Mouse (Mus musculus) limb, embryonic 15.5 days (tissue): Measurements from ENCODE around the gene Skor1. TPM values are rescaled to one million over a fixed set of nuclear protein-coding genes. Genes with fewer than 3 reads are reported as not detected.

Experiments used
- ATAC-seq: fragments of 200-750 bp; cut with Nextera tagmentation; 2 replicates; pipeline ENCODE4 v1.8.0; 2017; ENCODE audit warnings: low read depth, moderate TSS enrichment; ENCODE audit not compliant: insufficient number of reproducible peaks, low FRiP score, low TSS enrichment
- H3K27ac ChIP-seq: fragments of 300-500 bp; sonication (generic); 2 replicates; pipeline ENCODE4 v1.5.1; 2015; ENCODE audit warnings: moderate library complexity, mild to moderate bottlenecking, inconsistent platforms
- H3K27me3 ChIP-seq: fragments of 300-500 bp; sonication (generic); 2 replicates; pipeline ENCODE4 v1.6.1; 2015; ENCODE audit warnings: inconsistent platforms
- H3K36me3 ChIP-seq: fragments of 300-500 bp; sonication (generic); 2 replicates; pipeline ENCODE4 v1.6.1; 2015; ENCODE audit warnings: inconsistent platforms
- H3K4me1 ChIP-seq: fragments of 300-500 bp; sonication (generic); 2 replicates; pipeline ENCODE4 v1.6.1; 2015; ENCODE audit warnings: inconsistent platforms
- H3K4me2 ChIP-seq: fragments of 300-500 bp; sonication (generic); 2 replicates; pipeline ENCODE4 v1.6.1; 2015; ENCODE audit warnings: mild to moderate bottlenecking, inconsistent platforms
- H3K4me3 ChIP-seq: fragments of 300-500 bp; sonication (generic); 2 replicates; pipeline ENCODE4 v1.5.1; 2015; ENCODE audit warnings: mild to moderate bottlenecking, inconsistent platforms
- H3K9ac ChIP-seq: fragments of 300-500 bp; sonication (generic); 2 replicates; pipeline ENCODE4 v1.6.1; 2015; ENCODE audit warnings: inconsistent platforms
- H3K9me3 ChIP-seq: fragments of 300-500 bp; sonication (generic); 2 replicates; pipeline ENCODE4 v1.6.1; 2016; ENCODE audit warnings: inconsistent platforms
- WGBS: fragments of 180-500 bp; shearing (Covaris S2); methylation state at CpG from one replicate; pipeline ENCODE4 v1.1.7; 2015; 5-methylcytosine and 5-hydroxymethylcytosine counted together
- polyA plus RNA-seq: library from polyadenylated mRNA; unstranded; fragments of >200 nt; fragmentation: Nextera tagmentation; extraction: Ambion mirVana; gene quantifications from 2 replicates; pipeline ENCODE4 v1.2.1, GENCODE M21; 2015

Gene Skor1
- polyA plus RNA-seq, 1 experiment from 2014 or later, result 0.04 TPM

DNA sequence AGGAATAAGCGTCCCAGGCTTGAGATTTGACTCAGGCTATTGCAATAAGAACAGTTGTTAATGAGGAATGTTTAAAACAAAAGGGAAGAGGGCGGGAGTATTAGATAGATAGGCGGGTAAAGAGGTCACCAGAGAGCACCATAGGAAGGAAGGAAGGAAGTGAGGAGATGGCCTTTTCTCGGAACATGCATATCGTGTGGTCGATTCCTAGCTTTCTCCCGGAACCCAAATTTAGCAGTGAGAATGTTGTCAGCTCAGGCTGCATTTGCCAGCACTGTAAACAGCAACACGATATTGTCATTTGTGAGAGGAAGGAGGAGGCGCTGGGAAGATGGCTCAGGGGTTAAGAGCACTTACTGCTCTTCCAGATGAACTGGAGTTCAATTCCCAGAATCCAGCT, 24.2 kb downstream of the Skor1 start:
- ATAC-seq, result no peak
- 46% methylated on average over 9 of the region's 9 CpGs for WGBS
- peak overlapping the region; percentile 85; the same call in 1 of the 2 replicates for H3K4me2 ChIP-seq

DNA sequence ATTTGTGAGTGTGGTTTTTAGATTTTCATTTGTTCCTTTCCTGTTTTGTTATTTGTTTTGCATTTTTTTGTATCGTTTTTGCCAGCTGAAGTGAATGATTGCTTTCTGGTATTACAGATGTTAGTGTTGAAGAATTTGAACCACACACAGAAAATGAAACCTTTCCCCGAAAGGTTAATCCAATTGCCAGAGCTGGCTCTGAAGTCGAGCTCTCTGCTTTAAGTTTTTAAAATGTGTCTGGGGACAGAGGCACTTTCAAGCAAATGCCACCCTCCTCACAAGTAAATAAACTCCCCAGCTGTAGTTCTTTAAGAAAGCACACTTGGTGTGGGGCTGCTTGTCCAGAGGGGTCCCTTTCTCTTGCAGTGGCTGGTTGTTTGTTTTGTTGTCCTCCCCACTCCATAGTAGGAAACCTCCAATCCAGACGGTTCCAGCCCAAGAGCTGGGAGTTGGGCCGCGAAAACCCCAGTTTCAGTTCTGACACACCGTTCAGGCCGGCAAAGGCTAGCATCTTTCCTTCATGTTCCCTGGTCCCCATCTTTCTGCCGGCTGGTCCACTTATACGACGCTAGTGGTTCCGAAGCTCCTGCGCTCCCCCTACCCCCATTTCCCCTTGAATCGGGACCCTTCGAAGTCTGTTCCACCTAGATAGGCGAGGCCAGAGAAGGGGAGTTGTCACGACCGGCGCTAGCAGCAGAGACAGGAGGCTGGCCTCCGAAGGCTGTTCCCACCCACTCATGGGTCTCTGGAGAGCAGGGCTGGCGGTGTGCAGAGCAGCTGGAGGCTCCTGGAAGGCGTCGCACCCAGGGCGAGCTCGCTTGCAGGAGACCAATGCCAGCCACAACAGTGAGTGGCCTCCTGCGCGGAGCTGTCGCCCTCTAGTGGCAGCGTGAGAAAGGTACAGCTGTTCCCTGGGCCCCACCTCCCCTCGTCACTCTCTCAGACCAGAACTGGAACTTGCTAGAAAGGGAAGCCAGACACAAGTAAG, 25.0 kb downstream of the Skor1 start:
- H3K9me3 ChIP-seq, result no peaks in the 10 kb centered on the region
- H3K4me1 ChIP-seq, result peaks cover 22% of the 10 kb centered on the region
- H3K27ac ChIP-seq, result peak overlapping the region; percentile 86
- peak; percentile 93 for ATAC-seq
- 4% methylated on average over 30 of the region's 30 CpGs for WGBS
- H3K9ac ChIP-seq, result peak overlapping the region; percentile 35; the same call in 1 of the 2 replicates
- no peaks in the 10 kb centered on the region for H3K36me3 ChIP-seq
- H3K27me3 ChIP-seq, result no peaks in the 10 kb centered on the region
- H3K4me2 ChIP-seq, result peak overlapping the region; percentile 85
- H3K4me3 ChIP-seq, result peak overlapping the region; percentile 49

More for the DNA sequence above, 24.2 kb downstream of the Skor1 start:
- Histone ChIP-seq H3K9ac (no peak overlapping the region), H3K27me3 (no peaks in the 10 kb centered on the region), H3K27ac (no peak overlapping the region), H3K9me3 (no peaks in the 10 kb centered on the region), H3K4me3 (no peak overlapping the region), H3K36me3 (no peaks in the 10 kb centered on the region), H3K4me1 (peaks cover 22% of the 10 kb centered on the region)

DNA sequence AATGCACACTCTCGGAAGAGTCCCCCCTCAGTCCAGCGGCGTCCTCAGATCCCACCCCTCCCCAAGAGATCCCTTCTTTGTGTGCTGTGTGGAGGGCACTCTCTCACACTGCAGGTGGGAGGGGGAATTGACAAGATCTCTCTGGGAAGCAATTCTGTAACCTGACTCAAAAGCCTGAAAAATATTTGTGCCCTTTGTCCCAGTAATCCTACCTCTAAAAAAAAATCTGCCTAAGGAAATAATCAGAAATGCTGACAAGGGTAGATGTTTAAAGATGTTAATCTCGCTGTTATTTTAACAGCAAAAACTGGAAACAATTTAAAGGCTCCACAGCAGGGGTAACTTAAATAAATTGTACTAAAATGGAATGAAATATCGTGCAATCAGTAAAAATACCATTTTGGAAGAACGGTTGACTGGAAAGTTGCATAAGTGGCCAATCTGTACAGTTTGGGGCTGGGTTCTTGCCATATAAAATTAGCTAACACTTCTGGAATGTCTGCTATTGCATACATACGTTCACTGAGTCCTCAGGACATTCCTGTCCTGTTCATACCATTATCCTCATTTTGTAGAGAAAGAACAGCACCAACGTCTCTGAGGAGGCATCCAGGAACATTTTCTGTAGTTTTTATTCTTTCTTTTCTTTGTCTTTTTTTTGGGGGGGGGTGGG, 26.5 kb downstream of the Skor1 start:
- H3K27ac ChIP-seq, result peak overlapping the region; percentile 54; the same call in 1 of the 2 replicates
- WGBS, result 37% methylated on average over 8 of the region's 8 CpGs
- no peaks in the 10 kb centered on the region for H3K27me3 ChIP-seq
- peaks cover 22% of the 10 kb centered on the region for H3K4me1 ChIP-seq
- no peak overlapping the region for H3K4me2 ChIP-seq
- no peak overlapping the region for H3K9ac ChIP-seq
- H3K9me3 ChIP-seq, result no peaks in the 10 kb centered on the region
- ATAC-seq, result no peak
- H3K4me3 ChIP-seq, result no peak overlapping the region
- no peaks in the 10 kb centered on the region for H3K36me3 ChIP-seq

DNA sequence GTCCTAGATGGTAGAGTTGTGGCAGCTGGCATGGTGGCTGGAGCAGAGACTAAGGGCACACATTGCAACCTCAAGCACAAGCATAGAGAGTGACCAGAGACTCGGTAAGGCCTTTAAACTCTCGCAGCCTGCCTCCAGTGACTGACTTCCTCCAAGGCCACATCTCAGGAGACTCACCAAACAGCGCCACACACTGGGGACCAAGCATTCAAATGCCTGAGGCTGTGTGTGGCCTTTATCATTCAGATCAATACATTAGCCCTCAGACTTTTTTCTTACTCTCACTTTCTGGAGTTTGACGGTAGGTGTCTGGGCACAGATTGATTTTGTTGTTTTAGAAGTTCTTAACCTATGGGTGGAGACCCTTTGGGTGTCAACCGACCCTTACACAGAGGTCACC, 30.4 kb downstream of the Skor1 start:
- Histone ChIP-seq H3K36me3 (no peaks in the 10 kb centered on the region), H3K27ac (no peak overlapping the region), H3K9ac (no peak overlapping the region), H3K4me3 (no peak overlapping the region), H3K27me3 (no peaks in the 10 kb centered on the region), H3K4me1 (peaks cover 12% of the 10 kb centered on the region), H3K4me2 (no peak overlapping the region), H3K9me3 (no peaks in the 10 kb centered on the region)
- WGBS, result 67% methylated on average over 5 of the region's 5 CpGs
- ATAC-seq, result no peak

DNA sequence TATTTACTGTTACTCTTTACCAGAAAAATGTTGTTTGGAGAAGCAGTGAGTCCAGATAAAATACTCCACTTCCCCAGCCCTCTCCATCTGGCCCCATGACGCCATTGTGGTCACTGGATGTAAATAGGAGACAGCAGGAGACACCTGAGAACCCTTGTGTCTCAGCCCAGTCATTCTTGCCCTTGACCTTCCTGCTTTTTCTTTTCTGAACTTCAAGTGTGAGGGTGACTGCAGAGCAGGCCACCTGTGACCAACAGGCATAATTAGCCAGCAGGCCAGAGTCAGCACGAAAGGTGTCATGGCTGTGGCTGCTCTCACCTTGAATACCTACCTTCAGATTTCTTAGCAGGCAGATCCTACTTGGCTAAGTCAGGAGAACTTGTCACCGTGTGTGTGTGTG, 36.2 kb downstream of the Skor1 start:
- Histone ChIP-seq H3K9ac (no peak overlapping the region), H3K4me1 (peaks cover 19% of the 10 kb centered on the region), H3K9me3 (no peaks in the 10 kb centered on the region), H3K36me3 (no peaks in the 10 kb centered on the region), H3K4me3 (no peak overlapping the region), H3K27me3 (no peaks in the 10 kb centered on the region), H3K4me2 (no peak overlapping the region), H3K27ac (no peak overlapping the region)
- ATAC-seq, result no peak
- 44% methylated on average over 3 of the region's 3 CpGs for WGBS

DNA sequence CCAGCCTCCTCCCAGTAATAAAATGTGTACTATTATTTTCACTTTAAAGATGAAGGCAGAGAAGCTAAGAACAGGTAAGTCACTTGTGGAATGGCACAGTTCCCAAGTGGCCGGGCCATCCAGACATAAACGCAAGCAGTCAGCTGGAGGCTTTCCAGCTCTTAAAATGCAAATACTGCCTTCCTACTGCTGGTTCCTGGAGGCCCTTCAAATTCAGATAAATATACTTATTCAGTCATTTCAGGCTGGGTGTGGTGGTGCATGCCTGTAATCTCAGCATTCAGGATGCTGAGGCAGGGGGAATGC, 39.0 kb downstream of the Skor1 start:
- Histone ChIP-seq H3K36me3 (no peaks in the 10 kb centered on the region), H3K27me3 (no peaks in the 10 kb centered on the region), H3K4me2 (peak overlapping the region; percentile 71), H3K9ac (no peak overlapping the region), H3K27ac (peak overlapping the region; percentile 97), H3K4me1 (peaks cover 19% of the 10 kb centered on the region), H3K4me3 (peak overlapping the region; percentile 51), H3K9me3 (no peaks in the 10 kb centered on the region)
- WGBS, result 0% methylated on average over 2 of the region's 2 CpGs
- ATAC-seq, result no peak

DNA sequence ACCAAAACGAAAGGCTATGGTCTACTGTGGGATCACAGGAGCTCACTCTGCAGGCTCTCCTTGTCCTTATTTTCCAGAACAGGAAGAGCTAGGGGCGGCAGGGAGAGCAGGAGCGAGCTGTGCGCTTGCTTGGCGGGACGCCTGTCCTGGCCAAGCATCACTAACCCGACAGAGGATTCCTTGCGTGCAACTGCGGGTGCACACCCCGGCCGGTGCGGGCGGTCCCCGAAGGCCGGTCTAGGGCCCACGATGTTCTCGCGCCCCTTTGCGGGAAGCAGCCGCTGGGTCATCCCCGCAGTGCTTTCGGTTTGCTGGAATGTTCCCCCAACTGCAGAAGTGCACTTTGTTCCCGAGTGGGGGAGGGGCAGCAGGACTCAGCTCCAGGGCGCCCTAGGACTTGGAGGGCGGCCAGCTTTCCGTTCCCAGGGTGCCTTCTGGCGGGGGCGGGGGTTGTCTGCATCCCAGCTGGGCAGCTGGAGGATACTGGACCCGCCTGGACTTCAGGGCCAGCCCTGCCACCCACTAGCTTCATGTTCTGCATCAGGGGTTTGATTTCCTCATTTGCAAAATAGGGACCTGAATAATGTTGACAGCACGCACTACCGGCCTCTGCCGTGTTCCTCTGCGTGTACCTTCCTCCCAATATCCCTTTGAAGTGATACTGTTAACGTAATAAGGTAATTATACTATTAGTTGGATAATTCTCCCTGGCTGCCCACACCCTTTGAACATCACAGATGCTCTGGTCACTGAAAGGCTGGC, 39.6 kb downstream of the Skor1 start:
- H3K36me3 ChIP-seq, result no peaks in the 10 kb centered on the region
- H3K4me1 ChIP-seq, result peaks cover 19% of the 10 kb centered on the region
- H3K27me3 ChIP-seq, result no peaks in the 10 kb centered on the region
- WGBS, result 1% methylated on average over 34 of the region's 34 CpGs
- peak overlapping the region; percentile 71 for H3K4me2 ChIP-seq
- H3K27ac ChIP-seq, result peak overlapping the region; percentile 97
- peak overlapping the region; percentile 37 for H3K9ac ChIP-seq
- peak; percentile 71 for ATAC-seq
- no peaks in the 10 kb centered on the region for H3K9me3 ChIP-seq
- peak overlapping the region; percentile 51 for H3K4me3 ChIP-seq

DNA sequence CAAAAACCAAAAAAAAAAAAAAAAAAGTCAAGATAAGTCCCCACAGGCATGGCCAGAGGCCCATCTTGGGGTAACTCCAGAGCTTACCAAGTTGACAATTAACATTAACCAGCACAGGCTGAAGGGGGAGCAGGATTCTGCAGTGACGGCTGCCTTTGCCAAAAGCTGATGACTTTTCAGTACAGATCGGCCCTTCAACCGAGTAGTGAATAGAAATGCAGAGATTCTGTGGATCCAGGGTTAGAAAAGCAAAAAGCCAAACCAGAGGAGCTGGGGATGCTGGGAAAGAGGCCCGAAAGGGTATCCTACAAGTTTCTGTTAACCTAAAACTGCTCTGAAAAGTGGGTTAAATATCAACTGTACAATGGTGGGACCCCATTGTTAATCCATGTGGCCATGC, 40.2 kb downstream of the Skor1 start:
- ATAC-seq, result no peak

DNA sequence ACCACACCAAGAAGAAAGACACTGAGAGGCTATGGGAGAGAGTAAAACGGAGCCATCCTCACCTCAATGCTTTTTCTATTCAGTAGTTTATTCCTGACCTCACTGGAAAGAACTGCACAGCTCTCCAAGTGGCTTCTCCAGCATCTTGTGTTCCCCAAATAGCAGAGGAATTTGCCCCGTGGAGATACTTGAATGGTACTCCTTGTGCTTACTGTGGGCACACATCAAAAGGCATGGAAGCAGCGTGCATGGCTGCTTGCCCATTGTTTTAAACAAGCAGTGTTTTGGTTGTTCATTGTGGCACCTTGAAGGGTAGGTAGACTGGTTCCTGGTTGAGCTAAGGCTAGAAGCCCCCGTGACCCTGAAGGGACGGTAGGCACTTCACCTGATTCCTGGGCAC, 48.1 kb downstream of the Skor1 start:
- Histone ChIP-seq H3K27ac (no peak overlapping the region), H3K4me3 (no peak overlapping the region), H3K4me1 (0 out of 2 replicates have a peak, but pooled peaks cover 4% of the 10 kb centered on the region), H3K9me3 (no peaks in the 10 kb centered on the region), H3K27me3 (no peaks in the 10 kb centered on the region), H3K36me3 (no peaks in the 10 kb centered on the region), H3K4me2 (no peak overlapping the region), H3K9ac (no peak overlapping the region)
- ATAC-seq, result no peak
- WGBS, result 81% methylated on average over 5 of the region's 5 CpGs

More for the DNA sequence above, 40.2 kb downstream of the Skor1 start:
- 20% methylated on average over 4 of the region's 4 CpGs for WGBS
- H3K36me3 ChIP-seq, result no peaks in the 10 kb centered on the region
- H3K27ac ChIP-seq, result peak overlapping the region; percentile 97
- H3K27me3 ChIP-seq, result no peaks in the 10 kb centered on the region
- peaks cover 19% of the 10 kb centered on the region for H3K4me1 ChIP-seq
- no peaks in the 10 kb centered on the region for H3K9me3 ChIP-seq
- peak overlapping the region; percentile 71 for H3K4me2 ChIP-seq
- peak overlapping the region; percentile 37; the same call in 1 of the 2 replicates for H3K9ac ChIP-seq
- H3K4me3 ChIP-seq, result peak overlapping the region; percentile 51

DNA sequence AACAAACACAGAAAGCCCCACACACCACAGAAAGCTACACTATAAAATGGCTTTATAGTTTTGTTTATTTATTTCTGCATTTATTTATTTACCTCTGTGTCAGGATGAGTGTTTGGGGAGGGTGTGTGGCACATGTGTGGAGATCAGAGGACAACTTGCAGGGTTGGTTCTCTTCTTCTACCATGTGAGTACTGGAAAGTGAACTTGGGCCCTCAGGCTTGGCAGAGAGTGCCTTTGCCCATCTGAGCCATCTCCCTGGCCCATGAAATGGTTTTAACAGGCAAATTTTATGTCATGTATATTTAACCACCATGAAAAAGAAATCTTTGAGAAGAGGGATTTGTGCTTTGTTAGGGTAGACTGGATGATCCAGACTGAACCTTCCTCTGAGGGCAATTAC, 48.9 kb downstream of the Skor1 start:
- no peaks in the 10 kb centered on the region for H3K36me3 ChIP-seq
- H3K9me3 ChIP-seq, result no peaks in the 10 kb centered on the region
- ATAC-seq, result no peak
- H3K4me2 ChIP-seq, result no peak overlapping the region
- H3K27me3 ChIP-seq, result no peaks in the 10 kb centered on the region
- H3K9ac ChIP-seq, result no peak overlapping the region
- 0 out of 2 replicates have a peak, but pooled peaks cover 6% of the 10 kb centered on the region for H3K4me1 ChIP-seq
- no peak overlapping the region for H3K27ac ChIP-seq
- H3K4me3 ChIP-seq, result no peak overlapping the region

DNA sequence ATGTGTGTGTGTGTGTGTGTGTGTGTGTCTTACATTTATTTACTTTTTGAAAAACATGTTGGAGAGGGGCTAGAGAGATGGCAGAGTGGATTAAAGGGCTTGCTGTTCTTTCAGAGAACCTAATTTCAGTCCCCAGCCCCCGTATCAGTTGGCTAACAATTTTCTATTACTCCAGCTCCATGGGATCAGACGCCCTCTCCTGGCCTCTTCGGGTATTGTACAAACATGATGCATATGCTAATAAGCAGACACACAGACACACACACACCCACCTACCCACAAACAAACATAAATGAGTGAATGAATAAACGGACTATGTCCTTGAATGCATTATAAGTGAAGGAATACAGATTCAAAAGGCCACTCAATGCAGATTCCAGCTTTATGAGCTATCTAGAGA, 49.4 kb downstream of the Skor1 start:
- no peaks in the 10 kb centered on the region for H3K36me3 ChIP-seq
- WGBS, result 85% methylated on average over 4 of the region's 4 CpGs
- no peak overlapping the region for H3K9ac ChIP-seq
- 0 out of 2 replicates have a peak, but pooled peaks cover 6% of the 10 kb centered on the region for H3K4me1 ChIP-seq
- H3K27ac ChIP-seq, result no peak overlapping the region
- no peaks in the 10 kb centered on the region for H3K9me3 ChIP-seq
- no peaks in the 10 kb centered on the region for H3K27me3 ChIP-seq
- no peak overlapping the region for H3K4me2 ChIP-seq
- no peak for ATAC-seq
- no peak overlapping the region for H3K4me3 ChIP-seq
